Mouse (Mus musculus) induced T-regulatory cell, adult 2 months (primary cell): ENCODE measurements around the gene Naip2.

Source experiments
- DNase-seq: peaks from one replicate; pipeline ENCODE4 v3.0.0-alpha.2; 2012; ENCODE audit warnings: low read depth

Gene Naip2

GRCm38 (mm10) chr13:100107652-100108472, 94.0 kb downstream of the Naip2 start, which contains the start of gene Serf1:
TSS of gene Serf1 (plus strand) at chr13:100108012.
- DNase-seq = peak; percentile 84

DNA sequence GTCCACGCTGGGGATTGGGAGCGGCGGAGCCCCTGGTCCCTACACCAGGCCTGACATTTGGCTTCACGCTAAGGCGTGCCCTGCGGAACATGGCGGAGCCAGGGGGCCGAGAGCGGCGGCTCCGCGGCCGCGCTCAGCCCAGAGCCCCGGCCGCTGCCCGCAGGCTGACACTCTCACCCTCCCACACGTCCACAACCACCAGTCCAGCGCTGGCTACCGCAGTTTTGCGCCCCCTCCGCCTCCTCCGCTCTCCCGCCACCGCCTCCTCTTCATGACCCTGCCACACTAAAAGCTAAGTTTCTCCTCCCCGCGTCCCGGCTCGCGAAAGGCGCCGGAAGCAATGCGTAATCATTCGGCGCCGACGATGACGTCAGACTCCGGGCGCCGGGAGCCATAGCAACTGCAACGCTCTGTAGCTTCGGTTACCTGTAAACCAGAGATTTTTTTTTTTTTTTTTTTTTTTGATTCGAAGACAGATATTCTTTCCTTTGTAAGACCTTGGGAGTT, 98.1 kb downstream of the Naip2 start, which contains the start of gene Bdp1:
Bdp1 (minus strand) TSS at position 323 of the 507 bp plus-strand sequence.
- DNase-seq = peak; percentile 95

DNA sequence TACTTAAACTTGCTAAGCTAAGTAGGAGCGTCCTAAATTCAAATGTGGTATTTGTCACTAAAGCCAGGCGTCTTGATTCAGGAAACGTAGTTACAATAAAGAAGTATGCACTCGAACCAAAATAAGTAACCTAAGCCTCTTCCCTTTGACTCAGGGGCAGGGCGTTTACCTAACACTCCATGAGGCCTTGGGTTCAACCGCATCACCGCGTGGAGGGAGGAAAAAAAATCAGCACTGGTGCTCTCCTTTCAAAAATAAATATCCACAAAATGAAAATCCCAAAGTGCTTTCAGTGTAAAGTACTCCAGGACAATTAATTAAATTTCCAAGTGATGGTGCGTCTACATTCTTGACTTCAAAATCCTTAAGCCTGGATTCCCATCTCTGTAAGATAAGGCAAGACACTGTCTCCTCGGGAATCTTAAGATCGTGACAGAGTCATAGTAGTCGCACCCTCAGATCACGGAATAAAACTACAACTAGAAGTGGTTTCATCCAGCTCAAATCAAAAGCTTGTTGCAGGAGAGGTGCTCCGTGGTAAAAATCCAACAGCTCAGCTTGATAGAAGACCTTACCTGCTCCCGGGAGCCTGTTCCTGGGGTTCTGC, 98.7 kb downstream of the Naip2 start:
- DNase-seq = peak; percentile 40

DNA sequence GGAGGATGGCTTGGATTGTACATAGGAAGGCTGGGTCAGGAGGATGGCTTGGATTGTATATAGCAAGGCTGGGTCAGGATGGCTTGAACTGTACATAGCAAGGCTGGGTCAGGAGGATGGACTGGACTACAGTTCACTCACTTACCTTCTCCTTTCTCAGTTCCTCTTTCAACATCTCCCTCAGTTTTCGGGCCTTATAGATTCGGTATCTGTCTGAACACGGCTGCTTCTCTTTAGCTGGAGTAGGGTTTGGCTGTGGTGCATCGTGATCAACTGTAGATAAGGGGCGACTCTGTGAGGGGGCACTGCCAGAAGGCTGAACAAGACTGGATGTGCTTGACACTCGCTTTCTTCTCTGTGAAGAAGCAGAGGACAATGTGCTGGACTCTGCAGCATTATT, 103.1 kb downstream of the Naip2 start:
- DNase-seq = no peak
